Comparison of ENCODE assay signal across 8 mouse cellular contexts in genomic region chr15:78826213-78827204, GRCm38 (mm10). TPM values are rescaled to one million over a fixed set of nuclear protein-coding genes. Genes with fewer than 3 reads are reported as not detected.
A peak's percentile ranks its signal among the peaks of the same experiment; 100 is the strongest.
DNase-seq lines count a peak whose midpoint lies in the region; ATAC-seq lines count a peak whose summit lies in the region.

No protein-coding gene starts in this region.

- H3K9me3 ChIP-seq in forebrain, embryonic 16.5 days (ENCODE audit: control insufficient read depth, low read length), result no peaks in the 10 kb centered on the region
- no peaks in the 10 kb centered on the region for H3K9me3 ChIP-seq in hindbrain, embryonic 11.5 days (ENCODE audit: control insufficient read depth, low read length)

- H3K9ac ChIP-seq in forebrain, embryonic 16.5 days (replicated peaks; ENCODE audit: low read depth, low read length), result no peak overlapping the region
- no peak overlapping the region for H3K9ac ChIP-seq in hindbrain, embryonic 11.5 days (ENCODE audit: low read depth, low read length)

- H3K4me1 ChIP-seq in forebrain, embryonic 16.5 days (replicated peaks; ENCODE audit: control insufficient read depth, insufficient read depth, low read length), result peaks cover 8% of the 10 kb centered on the region; the same call in 1 of the 2 replicates
- no peaks in the 10 kb centered on the region for H3K4me1 ChIP-seq in hindbrain, embryonic 11.5 days (replicated peaks; ENCODE audit: control insufficient read depth, insufficient read depth, low read length)

- peak; percentile 79 for ATAC-seq in forebrain, embryonic 16.5 days
- ATAC-seq in hindbrain, embryonic 11.5 days (ENCODE audit: low FRiP score), result peak; percentile 59; the same call in 1 of the 2 replicates
- peak; percentile 94 for ATAC-seq in megakaryocyte progenitor cell, adult 5-6 weeks (replicated peaks; ENCODE audit: poor library complexity)

- 24% methylated on average over 28 of the region's 28 CpGs for WGBS in forebrain, embryonic 16.5 days
- 24% methylated on average over 27 of the region's 28 CpGs for WGBS in hindbrain, embryonic 11.5 days

- peak; percentile 78 for DNase-seq in layer of hippocampus, adult 11-12 months (ENCODE audit: low spot score)
- no peak for DNase-seq in layer of hippocampus, adult 9-10 months (ENCODE audit: low spot score)
- DNase-seq in cerebellum, adult 11-12 months, result peak; percentile 51
- DNase-seq in hindbrain, embryonic 11.5 days (ENCODE audit: low spot score), result peak; percentile 87
- peak; percentile 57 to 60 for DNase-seq in layer of hippocampus, postnatal 36 days
- peak; percentile 44 to 45 for DNase-seq in right cerebral cortex, postnatal 36 days (ENCODE audit: low spot score in 2 of 2)

- no peak overlapping the region for H3K4me3 ChIP-seq in forebrain, embryonic 16.5 days (replicated peaks; ENCODE audit: low read length)
- H3K4me3 ChIP-seq in hindbrain, embryonic 11.5 days (ENCODE audit: low read depth, low read length), result no peak overlapping the region

- H3K27ac ChIP-seq in forebrain, embryonic 16.5 days (ENCODE audit: low read length), result no peak overlapping the region
- H3K27ac ChIP-seq in hindbrain, embryonic 11.5 days (ENCODE audit: low read depth, low read length), result no peak overlapping the region

- no peak overlapping the region for H3K4me2 ChIP-seq in forebrain, embryonic 16.5 days (ENCODE audit: low read length)
- no peak overlapping the region for H3K4me2 ChIP-seq in hindbrain, embryonic 11.5 days (replicated peaks; ENCODE audit: low read depth, low read length)

- 0 out of 2 replicates have a peak, but pooled peaks cover 7% of the 10 kb centered on the region for H3K27me3 ChIP-seq in forebrain, embryonic 16.5 days (replicated peaks; ENCODE audit: control insufficient read depth, insufficient read depth, low read length)
- H3K27me3 ChIP-seq in hindbrain, embryonic 11.5 days (ENCODE audit: control insufficient read depth, insufficient read depth, low read length), result no peaks in the 10 kb centered on the region; the same call in 1 of the 2 replicates

- no peaks in the 10 kb centered on the region for H3K36me3 ChIP-seq in forebrain, embryonic 16.5 days (ENCODE audit: control insufficient read depth, insufficient read depth)
- H3K36me3 ChIP-seq in hindbrain, embryonic 11.5 days (ENCODE audit: control insufficient read depth, insufficient read depth, low read length), result no peaks in the 10 kb centered on the region

RNA-seq across cellular contexts. Expression of gene Cdc42ep1, which starts 15.9 kb away (rescaled TPM):
- 9.7 and 11.0 TPM in 2 replicates for polyA plus RNA-seq in forebrain, embryonic 16.5 days (2015; fragmentation: Nextera tagmentation; extraction: Ambion mirVana)
- polyA plus RNA-seq in hindbrain, embryonic 11.5 days (2014; fragmentation: Nextera tagmentation; extraction: Ambion mirVana), result 7.8 and 9.1 TPM in 2 replicates
- total RNA-seq in layer of hippocampus, postnatal 36 days (2021), result 10 to 100 TPM; 12.4 to 13.2 TPM
- not detected in 2 replicates for total RNA-seq in megakaryocyte progenitor cell, adult 5-6 weeks (2015)
- not detected in 2 replicates for total RNA-seq in megakaryocyte progenitor cell, adult 5-6 weeks (2017)

RNA-seq across cellular contexts. Expression of gene Card10, which starts 23.7 kb away (rescaled TPM):
- 1.3 and 1.4 TPM in 2 replicates for polyA plus RNA-seq in forebrain, embryonic 16.5 days (2015; fragmentation: Nextera tagmentation; extraction: Ambion mirVana)
- 1.8 and 2.4 TPM in 2 replicates for polyA plus RNA-seq in hindbrain, embryonic 11.5 days (2014; fragmentation: Nextera tagmentation; extraction: Ambion mirVana)
- total RNA-seq in layer of hippocampus, postnatal 36 days (2021), result 1 to 10 TPM; 5.1 to 5.8 TPM
- 0.20 and 0.78 TPM in 2 replicates for total RNA-seq in megakaryocyte progenitor cell, adult 5-6 weeks (2015)
- total RNA-seq in megakaryocyte progenitor cell, adult 5-6 weeks (2017), result 0.12 and 0.14 TPM in 2 replicates

RNA-seq across cellular contexts. Expression of gene Lgals2, which starts 28.8 kb away (rescaled TPM):
- not detected in 2 replicates for polyA plus RNA-seq in forebrain, embryonic 16.5 days (2015; fragmentation: Nextera tagmentation; extraction: Ambion mirVana)
- polyA plus RNA-seq in hindbrain, embryonic 11.5 days (2014; fragmentation: Nextera tagmentation; extraction: Ambion mirVana), result not detected in 2 replicates
- total RNA-seq in layer of hippocampus, postnatal 36 days (2021), result not detected
- total RNA-seq in megakaryocyte progenitor cell, adult 5-6 weeks (2015), result not detected in 2 replicates
- total RNA-seq in megakaryocyte progenitor cell, adult 5-6 weeks (2017), result not detected in 2 replicates

RNA-seq across cellular contexts. Expression of gene Gga1, which starts 50.5 kb away (rescaled TPM):
- 61.3 and 67.4 TPM in 2 replicates for polyA plus RNA-seq in forebrain, embryonic 16.5 days (2015; fragmentation: Nextera tagmentation; extraction: Ambion mirVana)
- 26.3 and 26.4 TPM in 2 replicates for polyA plus RNA-seq in hindbrain, embryonic 11.5 days (2014; fragmentation: Nextera tagmentation; extraction: Ambion mirVana)
- 10 to 100 TPM; 56.2 to 58.6 TPM for total RNA-seq in layer of hippocampus, postnatal 36 days (2021)
- total RNA-seq in megakaryocyte progenitor cell, adult 5-6 weeks (2015), result 27.8 and 28.9 TPM in 2 replicates
- 15.4 and 20.1 TPM in 2 replicates for total RNA-seq in megakaryocyte progenitor cell, adult 5-6 weeks (2017)

RNA-seq across cellular contexts. Expression of gene Mfng, which starts 53.2 kb away (rescaled TPM):
- polyA plus RNA-seq in forebrain, embryonic 16.5 days (2015; fragmentation: Nextera tagmentation; extraction: Ambion mirVana), result 58.1 and 67.0 TPM in 2 replicates
- polyA plus RNA-seq in hindbrain, embryonic 11.5 days (2014; fragmentation: Nextera tagmentation; extraction: Ambion mirVana), result 34.6 and 34.7 TPM in 2 replicates
- total RNA-seq in layer of hippocampus, postnatal 36 days (2021), result 1 to 10 TPM; 5.4 to 6.2 TPM
- total RNA-seq in megakaryocyte progenitor cell, adult 5-6 weeks (2015), result 13.3 and 13.6 TPM in 2 replicates
- total RNA-seq in megakaryocyte progenitor cell, adult 5-6 weeks (2017), result 10.0 and 10.5 TPM in 2 replicates

Comparison
In these comparisons a context has a peak if more than half of its experiments do, and no peak if none do; other contexts are left out.
1. RNA of gene Cdc42ep1, which starts 15.9 kb away (total RNA-seq): 12.4 to 13.2 TPM in layer of hippocampus, postnatal 36 days; not detected in megakaryocyte progenitor cell, adult 5-6 weeks; every median in the first group is over 10 times any median in the second.
2. Peak in every context shown above with its lines, with median percentiles within 50 percentile points of each other: ATAC-seq.